Mouse (Mus musculus) retina, postnatal 7 days (tissue): Measurements from ENCODE around the gene Dtd2.
A peak's percentile ranks its signal among the peaks of the same experiment; 100 is the strongest.

Experiments used
- DNase-seq: peaks from one replicate; pipeline ENCODE4 v3.0.0-alpha.2; 2012; ENCODE audit warnings: low read depth, low spot score

Gene Dtd2

GRCm38 (mm10) chr12:51985163-51985748, 21.0 kb downstream of the Dtd2 start:
- no peak for DNase-seq

- no peak for DNase-seq
Measured at GRCm38 (mm10) chr12:51983625-51984024, 22.7 kb downstream of the Dtd2 start.

- no peak for DNase-seq
Measured at GRCm38 (mm10) chr12:51976531-51976930, 29.8 kb downstream of the Dtd2 start.

GRCm38 (mm10) chr12:51974381-51974780, 31.9 kb downstream of the Dtd2 start:
- DNase-seq: no peak

GRCm38 (mm10) chr12:51972269-51973065, 33.8 kb downstream of the Dtd2 start:
- no peak for DNase-seq

- peak; percentile 72 for DNase-seq
Measured at GRCm38 (mm10) chr12:51971070-51971664, 35.1 kb downstream of the Dtd2 start, which contains the start of gene Heatr5a. Gene Heatr5a, minus strand, starts transcription at chr12:51971321.

GRCm38 (mm10) chr12:51970352-51971069, 35.8 kb downstream of the Dtd2 start:
- no peak for DNase-seq

GRCm38 (mm10) chr12:51969876-51970275, 36.4 kb downstream of the Dtd2 start:
- DNase-seq: no peak

- no peak for DNase-seq
Measured at GRCm38 (mm10) chr12:51969092-51969491, 37.2 kb downstream of the Dtd2 start.

- DNase-seq: no peak
Measured at GRCm38 (mm10) chr12:51967915-51968595, 38.2 kb downstream of the Dtd2 start.

- DNase-seq: no peak
Measured at GRCm38 (mm10) chr12:51957626-51958025, 48.7 kb downstream of the Dtd2 start.

- DNase-seq: no peak
Measured at GRCm38 (mm10) chr12:51952309-51952708, 54.0 kb downstream of the Dtd2 start.

- DNase-seq: no peak
Measured at GRCm38 (mm10) chr12:51947498-51947945, 58.8 kb downstream of the Dtd2 start.

- DNase-seq: no peak
Measured at GRCm38 (mm10) chr12:51945331-51945730, 61.0 kb downstream of the Dtd2 start.

- DNase-seq: no peak
Measured at GRCm38 (mm10) chr12:51939848-51940247, 66.5 kb downstream of the Dtd2 start.
